Mouse (Mus musculus): ENCODE results near the gene Mrpl53.

Mrpl53 gene

GRCm38 (mm10) chr6:83108762-83109668 lies at the start of gene Mrpl53:
Gene Mrpl53, plus strand, starts transcription at chr6:83109040.
- ChIA-PET CTCF (interaction anchor here in 3 of 4 experiments (0.6 to 1.6 kb wide), 5 partner anchors 18 to 781 kb away, joined by 3 to 12 read pairs (median 5); no protein-coding TSS in a partner anchor), POLR2A (interaction anchor here (0.5 to 6.6 kb wide), 19 partner anchors 7 to 636 kb away, joined by 3 to 41 read pairs (median 3); partner anchors contain the start of genes Wbp1 (in 3 of the 4), 1700003E16Rik (in 1 of the 4), Ccdc142 (in 1 of the 4) and Dqx1 (in 1 of the 4))

- POLR2A ChIA-PET: interaction anchor here in 3 of 4 experiments (0.8 to 4.4 kb wide), 10 partner anchors 8 to 69 kb away, joined by 3 to 18 read pairs (median 6); partner anchors contain the start of genes Aup1 (in 3 of the 3), Htra2 (in 3 of the 3), Dok1 (in 1 of the 3) and Dqx1 (in 1 of the 3)
- CTCF ChIA-PET: interaction anchor here in 3 of 4 experiments (0.6 to 2.4 kb wide), 5 partner anchors 9 to 35 kb away, joined by 3 to 9 read pairs (median 4); partner anchors contain the start of genes Aup1 (in 1 of the 3), Ccdc142 (in 1 of the 3), Gm42688 (in 1 of the 3) and Htra2 (in 1 of the 3)
Observed at GRCm38 (mm10) chr6:83065995-83066394, 42.8 kb upstream of the Mrpl53 start.

GRCm38 (mm10) chr6:83066441-83066840 lies 42.4 kb upstream of the Mrpl53 start:
- CTCF ChIA-PET: interaction anchor here in 3 of 4 experiments (0.5 to 1.8 kb wide), 5 partner anchors 12 to 93 kb away, joined by 3 to 8 read pairs (median 4); partner anchors contain the start of genes Ccdc142 (in 1 of the 3), Gm42688 (in 1 of the 3) and Pcgf1 (in 1 of the 3)
- POLR2A ChIA-PET: interaction anchor here in 3 of 4 experiments (0.6 to 4.4 kb wide), 11 partner anchors 8 to 51 kb away, joined by 3 to 18 read pairs (median 5); partner anchors contain the start of genes Aup1 (in 3 of the 3), Htra2 (in 3 of the 3), Dok1 (in 1 of the 3) and Dqx1 (in 1 of the 3)

- POLR2A ChIA-PET: interaction anchor here in 3 of 4 experiments (0.7 to 1.7 kb wide), 7 partner anchors 9 to 22 kb away, joined by 3 to 6 read pairs (median 4); partner anchors contain the start of genes Pcgf1 (in 2 of the 3), Aup1 (in 1 of the 3) and Dqx1 (in 1 of the 3)
- CTCF ChIA-PET: interaction anchor here in 1 of 4 experiments (0.7 kb wide), 1 partner anchor 69 kb away, joined by 3 read pairs; no protein-coding TSS in a partner anchor
Observed at GRCm38 (mm10) chr6:83068221-83068620, 40.6 kb upstream of the Mrpl53 start.

- POLR2A ChIA-PET: interaction anchor here in 3 of 4 experiments (0.9 to 2.5 kb wide), 11 partner anchors 9 to 249 kb away, joined by 3 to 14 read pairs (median 4); partner anchors contain the start of genes Pcgf1 (in 3 of the 3), Dqx1 (in 2 of the 3), Lbx2 (in 1 of the 3) and Wbp1 (in 1 of the 3)
- CTCF ChIA-PET: interaction anchor here in 1 of 4 experiments (1.6 kb wide), 1 partner anchor 72 kb away, joined by 3 read pairs; no protein-coding TSS in a partner anchor
Observed at GRCm38 (mm10) chr6:83068706-83069487, 39.9 kb upstream of the Mrpl53 start.

GRCm38 (mm10) chr6:83069488-83070246 lies 39.2 kb upstream of the Mrpl53 start:
- POLR2A ChIA-PET: interaction anchor here in 3 of 4 experiments (0.6 to 2.5 kb wide), 13 partner anchors 8 to 248 kb away, joined by 3 to 14 read pairs (median 4); partner anchors contain the start of genes Pcgf1 (in 3 of the 3), Dqx1 (in 2 of the 3), Lbx2 (in 1 of the 3) and Wbp1 (in 1 of the 3)
- CTCF ChIA-PET: interaction anchor here in 1 of 4 experiments (1.6 kb wide), 1 partner anchor 73 kb away, joined by 3 read pairs; no protein-coding TSS in a partner anchor

- ChIA-PET POLR2A (interaction anchor here in 3 of 4 experiments (0.6 to 2.5 kb wide), 5 partner anchors 12 to 223 kb away, joined by 3 to 14 read pairs (median 3); partner anchors contain the start of genes Dqx1 (in 1 of the 3) and Wbp1 (in 1 of the 3)), CTCF (interaction anchor here in 1 of 4 experiments (1.6 kb wide), 1 partner anchor 74 kb away, joined by 3 read pairs; no protein-coding TSS in a partner anchor)
Observed at GRCm38 (mm10) chr6:83070247-83070310, 38.8 kb upstream of the Mrpl53 start, which contains the start of gene Tlx2. Gene Tlx2, minus strand, starts transcription at chr6:83070293.

GRCm38 (mm10) chr6:83070311-83071219 lies 38.3 kb upstream of the Mrpl53 start:
- CTCF ChIA-PET: interaction anchor here in 3 of 4 experiments (0.5 to 1.6 kb wide), 4 partner anchors 17 to 92 kb away, joined by 3 to 13 read pairs (median 4); no protein-coding TSS in a partner anchor
- POLR2A ChIA-PET: interaction anchor here in 3 of 4 experiments (0.6 to 2.5 kb wide), 9 partner anchors 10 to 224 kb away, joined by 3 to 14 read pairs (median 3); partner anchors contain the start of genes Dqx1 (in 2 of the 3), Aup1 (in 1 of the 3) and Wbp1 (in 1 of the 3)

GRCm38 (mm10) chr6:83071220-83071619 lies 37.6 kb upstream of the Mrpl53 start:
- ChIA-PET CTCF (interaction anchor here in 3 of 4 experiments (0.5 to 1.0 kb wide), 3 partner anchors 16 to 91 kb away, joined by 3 to 13 read pairs (median 4); no protein-coding TSS in a partner anchor), POLR2A (interaction anchor here in 2 of 4 experiments (0.9 to 2.5 kb wide), 7 partner anchors 11 to 70 kb away, joined by 3 to 14 read pairs (median 4); partner anchors contain the start of genes Dqx1 (in 2 of the 2), Aup1 (in 1 of the 2) and Wbp1 (in 1 of the 2))

GRCm38 (mm10) chr6:83074979-83075378 lies 33.9 kb upstream of the Mrpl53 start:
- CTCF ChIA-PET: interaction anchor here (0.6 to 2.0 kb wide), 13 partner anchors 9 to 1269 kb away, joined by 3 to 13 read pairs (median 5); partner anchors contain the start of genes Ccdc142 (in 1 of the 4), Dqx1 (in 1 of the 4), Gm42688 (in 1 of the 4) and Loxl3 (in 1 of the 4)
- POLR2A ChIA-PET: interaction anchor here (0.6 to 3.4 kb wide), 11 partner anchors 10 to 328 kb away, joined by 3 to 17 read pairs (median 3); partner anchors contain the start of genes Dqx1 (in 3 of the 4), Aup1 (in 1 of the 4), Htra2 (in 1 of the 4) and Lbx2 (in 1 of the 4)

GRCm38 (mm10) chr6:83077630-83078323 lies 31.1 kb upstream of the Mrpl53 start, which contains the start of gene Pcgf1:
Gene Pcgf1, plus strand, starts transcription at chr6:83077869.
- CTCF ChIA-PET: interaction anchor here in 3 of 4 experiments (0.5 to 2.2 kb wide), 19 partner anchors 10 to 717 kb away, joined by 3 to 9 read pairs (median 4); partner anchors contain the start of genes Aup1 (in 1 of the 3), Ccdc142 (in 1 of the 3), Dqx1 (in 1 of the 3) and Gm42688 (in 1 of the 3)
- POLR2A ChIA-PET: interaction anchor here in 3 of 4 experiments (0.6 to 2.7 kb wide), 54 partner anchors 9 to 373 kb away, joined by 3 to 18 read pairs (median 4); partner anchors contain the start of genes Dqx1 (in 3 of the 3), Wbp1 (in 3 of the 3), Aup1 (in 2 of the 3) and Ccdc142 (in 2 of the 3)

- CTCF ChIA-PET: interaction anchor here in 3 of 4 experiments (0.6 to 2.2 kb wide), 18 partner anchors 9 to 698 kb away, joined by 3 to 9 read pairs (median 4); partner anchors contain the start of genes Aup1 (in 1 of the 3), Ccdc142 (in 1 of the 3), Dqx1 (in 1 of the 3) and Gm42688 (in 1 of the 3)
- POLR2A ChIA-PET: interaction anchor here in 3 of 4 experiments (0.6 to 2.7 kb wide), 54 partner anchors 8 to 373 kb away, joined by 3 to 18 read pairs (median 4); partner anchors contain the start of genes Dqx1 (in 3 of the 3), Wbp1 (in 3 of the 3), Aup1 (in 2 of the 3) and Ccdc142 (in 2 of the 3)
Observed at GRCm38 (mm10) chr6:83078324-83078858, 30.4 kb upstream of the Mrpl53 start.

GRCm38 (mm10) chr6:83080210-83080609 lies 28.6 kb upstream of the Mrpl53 start:
- CTCF ChIA-PET: interaction anchor here in 1 of 4 experiments (1.0 kb wide), 1 partner anchor 20 kb away, joined by 3 read pairs; no protein-coding TSS in a partner anchor
- POLR2A ChIA-PET: interaction anchor here in 1 of 4 experiments (1.5 kb wide), 1 partner anchor 44 kb away, joined by 3 read pairs; no protein-coding TSS in a partner anchor

Measured in embryonic stem cell, embryonic (primary cell).